Mouse (Mus musculus): Measurements from ENCODE around the gene Prpf4. TPM values are rescaled to one million over a fixed set of nuclear protein-coding genes. Genes with fewer than 3 reads are reported as not detected.

The Prpf4 gene
- total and polyA plus RNA-seq, 3 experiments, result 18.1 to 33.7 (median 33.5) TPM

DNA sequence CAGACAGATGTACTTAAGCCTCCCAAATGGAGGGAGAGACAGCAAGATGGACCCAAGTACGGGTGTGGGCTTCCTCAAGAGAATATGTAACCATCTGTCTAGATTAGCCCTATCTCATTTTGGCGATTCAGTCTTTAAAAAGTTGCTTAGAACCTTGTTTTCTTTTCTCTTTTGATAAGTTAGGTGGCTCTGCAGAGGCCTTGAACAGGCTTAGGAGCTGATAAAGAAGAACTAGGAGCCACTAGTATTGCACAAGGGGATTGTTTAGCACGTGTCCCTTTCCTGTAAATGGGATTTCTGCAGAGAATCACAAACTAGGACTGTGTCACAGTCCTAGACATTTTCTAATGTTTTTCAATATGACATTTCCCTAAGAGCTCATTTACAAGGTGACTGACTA lies 39.5 kb upstream of the Prpf4 start:
- Histone ChIP-seq H3K9me3 (replicated peaks; ENCODE audit: low read length) (no peaks in the 10 kb centered on the region), H3K79me2 (replicated peaks; ENCODE audit: control insufficient read depth, extremely low read depth, insufficient read depth, poor library complexity, severe bottlenecking) (peaks cover 2% of the 10 kb centered on the region), H3K36me3 (replicated peaks in 1 of 2; ENCODE audit: control insufficient read depth in 1 of 2, insufficient read depth in 1 of 2, low read length in 1 of 2) (peaks cover 0 to 29% of the 10 kb centered on the region in 2 experiments), H3K27ac (ENCODE audit: insufficient read depth, low read depth) (no peak overlapping the region), H3K27me3 (replicated peaks) (no peaks in the 10 kb centered on the region), H3K9ac (ENCODE audit: insufficient read depth, low read depth) (no peak overlapping the region), H3K4me1 (ENCODE audit: control insufficient read depth in 1 of 2, insufficient read depth in 2 of 2) (peaks cover 0 to 15% of the 10 kb centered on the region in 2 experiments; a peak in 2 of 4 replicates), H3K4me3 (replicated peaks in 1 of 3; ENCODE audit: low read depth in 2 of 3, low read length in 2 of 3, poor library complexity in 1 of 3) (no peak overlapping the region), H3K4me2 (ENCODE audit: insufficient read depth, low read depth, poor library complexity, severe bottlenecking) (no peak overlapping the region)
- no peak for DNase-seq (ENCODE audit: extremely low read depth)
- dilution Hi-C loops (cut with MboI; ENCODE audit: extremely low pct_ligation_motif_present, extremely low pct_unique_long_range_greater_than_20kb, low sequenced_read_pairs), result no loop called here
- in situ Hi-C loops (cut with MboI; ENCODE audit: low pct_ligation_motif_present, low pct_unique_long_range_greater_than_20kb, low sequenced_read_pairs), result no loop called here
- TF ChIP-seq HCFC1 (IDR thresholded peaks at IDR 0.05; ENCODE audit: low read depth, low read length), result no peak
- TF ChIP-seq NELFE (IDR thresholded peaks at IDR 0.05; ENCODE audit: low read depth, low read length), result no peak
- no peak for TF ChIP-seq POLR2AphosphoS2 (IDR thresholded peaks at IDR 0.05; ENCODE audit: low read depth, low read length)
- no peak for TF ChIP-seq UBTF (IDR thresholded peaks at IDR 0.05; ENCODE audit: low read depth, low read length)
- TF ChIP-seq CHD2 (IDR thresholded peaks at IDR 0.05; ENCODE audit: low read length), result no peak
- no peak for TF ChIP-seq MAZ (IDR thresholded peaks at IDR 0.05; ENCODE audit: low read depth, low read length)
- no peak for TF ChIP-seq E2F4 (IDR thresholded peaks at IDR 0.05; ENCODE audit: insufficient replicate concordance, low read depth, low read length)
- no peak for TF ChIP-seq ZKSCAN1 (IDR thresholded peaks at IDR 0.05; ENCODE audit: borderline replicate concordance, low read depth, low read length)
- TF ChIP-seq USF1 (IDR thresholded peaks at IDR 0.05; ENCODE audit: low read depth, low read length), result no peak
- TF ChIP-seq MAFK (IDR thresholded peaks at IDR 0.05; ENCODE audit: insufficient replicate concordance, low read length), result no peak
- no peak for TF ChIP-seq PAX5 (IDR thresholded peaks at IDR 0.05; ENCODE audit: low read length)
- TF ChIP-seq MYC (IDR thresholded peaks at IDR 0.05; ENCODE audit: low read depth, low read length), result no peak
- no peak for TF ChIP-seq RCOR1 (conservative IDR thresholded peaks at IDR 0.05; ENCODE audit: low read depth, low read length)
- no peak for TF ChIP-seq POLR2A (IDR thresholded peaks at IDR 0.05; ENCODE audit: low read depth, low read length)
- TF ChIP-seq TBP (conservative IDR thresholded peaks at IDR 0.05; ENCODE audit: low read depth, low read length), result no peak

DNA sequence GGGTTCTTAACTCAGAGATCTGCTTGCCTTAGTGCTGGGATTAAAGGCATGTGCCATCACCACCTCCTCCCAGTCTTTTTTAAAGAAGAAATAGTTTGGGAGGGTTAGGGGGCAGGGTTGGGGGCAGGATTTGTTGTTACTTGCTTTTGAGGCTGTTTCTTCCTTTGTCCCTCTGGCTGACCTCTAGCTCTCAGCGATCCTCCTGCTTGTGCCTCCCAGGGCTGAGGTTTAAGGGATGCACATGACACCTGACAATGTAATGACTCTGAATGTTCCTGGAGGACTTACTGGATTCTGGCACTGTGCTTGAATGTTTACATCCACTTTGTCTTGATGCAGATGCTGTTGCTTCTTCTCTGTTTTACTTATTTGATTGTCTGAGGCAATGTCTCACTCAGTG lies 36.2 kb upstream of the Prpf4 start:
- Histone ChIP-seq H3K27ac (ENCODE audit: insufficient read depth, low read depth) (no peak overlapping the region), H3K27me3 (replicated peaks) (no peaks in the 10 kb centered on the region), H3K4me2 (ENCODE audit: insufficient read depth, low read depth, poor library complexity, severe bottlenecking) (no peak overlapping the region), H3K4me3 (replicated peaks in 1 of 3; ENCODE audit: low read depth in 2 of 3, low read length in 2 of 3, poor library complexity in 1 of 3) (no peak overlapping the region), H3K4me1 (ENCODE audit: control insufficient read depth in 1 of 2, insufficient read depth in 2 of 2) (peaks cover 0 to 16% of the 10 kb centered on the region in 2 experiments; a peak in 2 of 4 replicates), H3K36me3 (replicated peaks in 1 of 2; ENCODE audit: control insufficient read depth in 1 of 2, insufficient read depth in 1 of 2, low read length in 1 of 2) (peaks cover 0 to 24% of the 10 kb centered on the region in 2 experiments), H3K9me3 (replicated peaks; ENCODE audit: low read length) (no peaks in the 10 kb centered on the region), H3K9ac (ENCODE audit: insufficient read depth, low read depth) (no peak overlapping the region), H3K79me2 (replicated peaks; ENCODE audit: control insufficient read depth, extremely low read depth, insufficient read depth, poor library complexity, severe bottlenecking) (peaks cover 5% of the 10 kb centered on the region)
- in situ Hi-C loops (cut with MboI; ENCODE audit: low pct_ligation_motif_present, low pct_unique_long_range_greater_than_20kb, low sequenced_read_pairs) (no loop called here), dilution Hi-C loops (cut with MboI; ENCODE audit: extremely low pct_ligation_motif_present, extremely low pct_unique_long_range_greater_than_20kb, low sequenced_read_pairs) (no loop called here)
- no peak for DNase-seq (ENCODE audit: extremely low read depth)
- TF ChIP-seq IRF4 (IDR thresholded peaks at IDR 0.05; ENCODE audit: low read depth, low read length) (no peak), MYC (IDR thresholded peaks at IDR 0.05; ENCODE audit: low read depth, low read length) (no peak), SIN3A (IDR thresholded peaks at IDR 0.05; ENCODE audit: low read length) (no peak), NRF1 (IDR thresholded peaks at IDR 0.05; ENCODE audit: low read depth, low read length) (no peak), POLR2A (IDR thresholded peaks at IDR 0.05; ENCODE audit: low read depth, low read length) (no peak), TCF12 (IDR thresholded peaks at IDR 0.05; ENCODE audit: low read depth, low read length) (no peak), USF2 (conservative IDR thresholded peaks at IDR 0.05; ENCODE audit: low read depth, low read length) (no peak), SMC3 (IDR thresholded peaks at IDR 0.05; ENCODE audit: low read depth, low read length) (no peak), PAX5 (IDR thresholded peaks at IDR 0.05; ENCODE audit: low read length) (no peak), EP300 (IDR thresholded peaks at IDR 0.05; ENCODE audit: low read length) (no peak), POLR2AphosphoS2 (IDR thresholded peaks at IDR 0.05; ENCODE audit: low read depth, low read length) (no peak)
